Mouse (Mus musculus) left cerebral cortex, adult 2 months (tissue): Measurements from ENCODE around the gene Ndufa10. TPM values are rescaled to one million over a fixed set of nuclear protein-coding genes. Genes with fewer than 3 reads are reported as not detected.
"Not testable (repeated sequence)": the region's sequence is repeated elsewhere in the genome, so short reads cannot be mapped to it uniquely, and the experiment has no call there.

ENCODE experiments used
- DNase-seq, 2 experiments: peaks; one replicate each; pipeline ENCODE4 v3.0.0; 2021 to 2022; ENCODE audit warnings: low spot score in 2 of 2, mixed read lengths in 1 of 2; ENCODE audit errors: extremely low spot score in 1 of 2
- H3K27ac ChIP-seq: fragments of 200-600 bp; 2 replicates; pipeline ENCODE4 v1.8.1; 2022
- H3K4me3 ChIP-seq: fragments of 200-600 bp; 2 replicates; pipeline ENCODE4 v1.8.1; 2022
- CTCF ChIP-seq: fragments of 200-600 bp; IDR thresholded peaks from 2 replicates; pipeline ENCODE4 v1.8.1; 2022; ENCODE audit warnings: antibody characterized with exemption, mild to moderate bottlenecking, moderate library complexity
- intact Hi-C: fragments of 180-260 bp; cut with DNase I; formaldehyde crosslinking; loops from one replicate; pipeline ENCODE4 v1.15.1; 2025
- long read RNA-seq, 2 experiments: library from polyadenylated mRNA; stranded (forward); transcript quantifications; one replicate each; pipeline ENCODE4 v2.0.0; 2021; ENCODE audit warnings: borderline mapping rate in 2 of 2
- total RNA-seq, 2 experiments: library from RNA; stranded (reverse); gene quantifications; 2 replicates each; pipeline ENCODE4 v1.2.3; 2021

The Ndufa10 gene
- 100 to 1,000 TPM; 223 to 229 TPM for total RNA-seq
- long read RNA-seq, experiment 1, transcript Ndufa10-201 (10 exons, 2,020 nt) = major isoform, 116 of 147 reads
- long read RNA-seq, experiment 1, partial matches to known transcripts = 3 of 147 reads
- long read RNA-seq, experiment 1, other reads (novel, unspliced or antisense) = 25 of 147 reads
- long read RNA-seq, experiment 2, transcript Ndufa10-201 (10 exons, 2,020 nt) = major isoform, 88 of 117 reads
- long read RNA-seq, experiment 2, partial matches to known transcripts = 5 of 117 reads
- long read RNA-seq, experiment 2, other reads (novel, unspliced or antisense) = 22 of 117 reads

DNA sequence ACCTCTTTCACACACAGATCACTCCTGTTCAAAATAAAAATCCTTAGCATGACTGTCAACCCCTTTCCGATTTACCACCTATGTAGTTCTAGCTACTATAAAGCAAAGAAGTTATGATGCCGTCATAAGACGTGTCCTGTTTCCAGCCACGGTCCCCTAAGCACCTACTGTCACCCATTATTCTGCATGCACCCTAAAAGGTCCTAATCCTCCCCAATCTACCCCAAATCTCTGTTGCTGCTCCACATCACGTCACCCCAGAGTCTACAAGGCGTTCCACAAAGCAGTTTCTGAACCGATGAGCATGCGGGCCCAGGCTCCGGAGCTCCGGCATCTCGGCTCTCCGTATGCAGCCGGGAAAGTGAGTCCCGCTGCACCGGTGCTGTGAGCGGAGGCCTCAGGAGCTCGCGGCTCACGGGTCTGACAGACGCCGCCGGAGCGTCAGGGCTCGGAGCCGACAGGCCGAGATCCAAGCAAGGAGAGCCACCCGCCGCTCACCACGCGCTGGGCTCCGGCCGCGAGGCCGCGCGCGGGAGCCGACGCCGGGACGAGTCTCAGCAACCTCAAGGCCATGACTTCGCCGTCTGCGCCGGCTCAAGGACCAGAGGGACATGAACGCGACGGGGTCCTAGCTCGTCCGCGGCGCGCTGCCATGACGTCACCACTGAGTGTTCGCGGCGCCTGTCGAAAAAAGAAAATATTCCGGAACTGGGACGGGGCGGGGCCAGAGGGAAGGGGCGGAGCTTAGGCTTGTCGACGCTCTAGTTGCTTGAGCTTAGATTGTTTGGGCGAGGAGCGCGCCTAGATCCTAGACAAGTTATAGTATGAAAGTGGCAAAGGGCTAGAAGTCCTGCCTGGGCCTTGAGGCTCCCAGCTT lies at the start of gene Ndufa10:
TSS of gene Ndufa10 (minus strand) at position 696 of the 877 bp plus-strand sequence.
- DNase-seq = peak; percentile 90 to 93
- intact Hi-C loops = loop anchor here (2.0 kb wide), 1 partner anchor 137 kb away; no protein-coding TSS in a partner anchor
- peak within 1 kb of the TSS; percentile 95 for H3K27ac ChIP-seq
- H3K4me3 ChIP-seq = peak within 1 kb of the TSS; percentile 99
- no peak for TF ChIP-seq CTCF

DNA sequence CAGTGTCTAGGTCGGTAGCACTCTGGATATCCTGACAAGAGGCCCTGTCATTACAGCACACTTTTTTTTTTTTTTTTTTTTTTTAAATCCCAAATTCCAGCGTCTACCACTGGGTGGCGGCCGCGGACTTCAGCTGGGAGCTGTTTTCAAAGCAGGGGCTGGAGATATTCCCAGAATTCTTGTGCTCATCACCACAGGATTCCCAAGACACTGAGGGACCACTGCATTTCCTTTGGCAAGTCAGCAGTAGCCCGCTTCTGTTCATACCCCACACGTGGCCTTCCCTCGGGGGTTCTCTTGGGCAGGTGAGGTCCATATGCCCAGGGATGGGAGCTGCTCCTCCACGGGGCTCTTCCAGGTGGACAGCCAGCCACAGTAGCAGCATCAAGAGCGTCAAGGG lies 47.7 kb upstream of the Ndufa10 start:
- DNase-seq = peak; percentile 34 to 53
- intact Hi-C loops = loop anchor here (1.0 to 5.0 kb wide), 4 partner anchors 89 to 376 kb away; partner anchors contain the start of gene Otos
- TF ChIP-seq CTCF = peak; percentile 73
- Histone ChIP-seq H3K27ac (no peak overlapping the region), H3K4me3 (no peak overlapping the region)

DNA sequence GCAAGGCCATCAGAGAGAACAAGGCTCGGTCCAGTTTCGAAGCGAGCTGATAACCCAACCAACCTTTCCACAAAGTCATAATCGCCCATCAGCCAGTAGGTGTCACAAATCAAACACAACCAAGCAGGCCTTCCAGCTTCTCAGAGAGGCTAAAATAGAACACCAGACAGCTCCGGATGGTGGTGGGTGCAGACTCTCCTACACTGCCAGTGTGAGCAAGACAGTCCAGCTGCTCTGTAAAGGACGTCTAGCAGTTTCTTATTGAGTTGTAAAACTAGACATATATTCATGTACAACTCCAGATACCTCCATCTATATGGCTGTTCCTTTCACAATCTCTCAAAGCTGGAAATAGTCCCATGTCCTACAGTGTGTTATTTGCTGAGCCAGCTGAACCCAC lies 45.4 kb upstream of the Ndufa10 start:
- Histone ChIP-seq H3K4me3 (no peak overlapping the region), H3K27ac (no peak overlapping the region)
- intact Hi-C loops = no loop called here
- peak; percentile 22 to 37 for DNase-seq
- TF ChIP-seq CTCF = no peak

DNA sequence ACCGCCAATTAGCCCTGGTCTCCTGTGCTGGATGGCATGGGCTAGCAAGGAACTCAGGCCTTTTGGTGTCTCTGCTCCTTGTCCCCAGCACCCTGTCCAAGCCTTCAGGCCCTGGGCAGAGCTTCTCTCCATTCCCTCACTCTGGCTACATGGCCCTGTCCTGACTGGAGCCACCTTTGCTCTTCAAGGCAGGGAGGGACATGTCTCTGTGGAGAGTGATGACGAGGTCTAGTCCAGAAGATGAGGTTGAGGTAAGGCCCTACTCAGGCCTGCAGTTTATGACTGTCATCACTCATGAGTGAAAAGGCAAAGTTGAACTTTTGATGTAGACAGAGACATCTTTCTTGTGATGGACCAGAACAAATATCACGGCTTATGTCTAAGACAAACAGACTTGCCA lies 44.9 kb upstream of the Ndufa10 start, which contains the start of gene Olfr1414:
TSS of gene Olfr1414 (minus strand) at position 101 of the 400 bp plus-strand sequence.
- intact Hi-C loops = no loop called here
- TF ChIP-seq CTCF = no peak
- DNase-seq = no peak
- Histone ChIP-seq H3K27ac (no peak within 1 kb of the TSS), H3K4me3 (no peak within 1 kb of the TSS)

DNA sequence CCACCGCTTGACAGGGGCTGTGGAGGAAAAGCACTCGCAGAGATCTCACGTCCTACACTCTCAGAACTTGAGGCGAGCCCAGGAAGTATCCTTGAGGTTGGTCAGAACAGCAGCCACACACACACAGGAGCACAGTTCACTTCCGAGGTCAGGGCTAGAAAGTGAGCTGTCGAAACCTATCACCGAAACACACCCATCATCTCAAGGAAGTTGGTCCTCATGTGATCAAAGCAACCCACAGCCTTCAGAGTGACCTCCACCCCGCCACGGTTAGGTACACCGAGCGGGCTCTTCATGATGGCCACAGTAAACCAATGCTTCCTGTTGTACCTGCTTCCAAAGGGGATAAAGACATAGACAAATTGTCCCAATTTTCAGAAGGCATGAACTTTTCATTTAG lies 41.7 kb upstream of the Ndufa10 start:
- DNase-seq = no peak
- Histone ChIP-seq H3K4me3 (no peak overlapping the region), H3K27ac (no peak overlapping the region)
- TF ChIP-seq CTCF = no peak
- intact Hi-C loops = no loop called here

DNA sequence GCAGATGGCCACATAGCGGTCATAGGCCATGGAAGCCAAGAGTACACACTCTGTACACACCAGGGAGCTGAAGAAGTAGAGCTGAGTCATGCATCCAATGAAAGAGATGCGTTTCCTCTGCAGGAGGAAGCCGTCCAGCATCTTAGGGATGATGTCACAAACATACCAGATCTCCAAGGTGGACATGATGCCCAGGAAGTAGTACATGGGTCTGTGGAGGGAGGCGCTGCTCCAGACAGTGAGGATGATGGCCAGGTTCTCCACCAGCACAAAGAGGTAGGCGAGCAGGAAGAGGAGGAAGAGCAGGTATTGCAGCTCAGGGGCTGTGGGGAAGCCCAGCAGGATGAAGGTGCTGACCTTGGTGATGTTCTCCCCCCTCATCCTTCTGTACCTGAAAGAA lies 38.0 kb upstream of the Ndufa10 start:
- H3K4me3 ChIP-seq, H3K27ac ChIP-seq, DNase-seq, intact Hi-C loops: not testable (repeated sequence)

DNA sequence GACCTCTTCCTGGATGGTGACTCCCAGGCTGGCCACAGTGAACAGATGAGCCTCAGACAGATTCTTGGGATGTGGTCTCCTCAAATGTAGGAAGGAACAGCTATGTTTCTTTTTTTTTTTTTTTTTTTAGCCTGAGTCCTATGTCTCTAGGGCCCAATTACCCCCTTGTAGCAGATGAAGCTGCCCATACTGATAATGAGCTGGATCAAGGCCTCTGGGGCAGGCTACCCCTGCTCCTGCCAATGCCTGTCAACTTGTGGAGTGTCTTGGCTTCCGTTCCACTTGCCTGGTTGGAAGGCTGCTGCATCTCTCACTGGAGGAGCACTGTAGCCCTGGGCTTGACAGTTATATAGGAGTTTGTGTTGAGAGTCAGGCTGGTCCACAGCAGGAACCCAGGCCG lies 22.3 kb upstream of the Ndufa10 start, which contains the start of gene Olfr1415:
TSS of gene Olfr1415 (minus strand) at position 101 of the 400 bp plus-strand sequence.
- DNase-seq = no peak
- no peak within 1 kb of the TSS for H3K4me3 ChIP-seq
- intact Hi-C loops = no loop called here
- H3K27ac ChIP-seq = no peak within 1 kb of the TSS
- no peak for TF ChIP-seq CTCF

DNA sequence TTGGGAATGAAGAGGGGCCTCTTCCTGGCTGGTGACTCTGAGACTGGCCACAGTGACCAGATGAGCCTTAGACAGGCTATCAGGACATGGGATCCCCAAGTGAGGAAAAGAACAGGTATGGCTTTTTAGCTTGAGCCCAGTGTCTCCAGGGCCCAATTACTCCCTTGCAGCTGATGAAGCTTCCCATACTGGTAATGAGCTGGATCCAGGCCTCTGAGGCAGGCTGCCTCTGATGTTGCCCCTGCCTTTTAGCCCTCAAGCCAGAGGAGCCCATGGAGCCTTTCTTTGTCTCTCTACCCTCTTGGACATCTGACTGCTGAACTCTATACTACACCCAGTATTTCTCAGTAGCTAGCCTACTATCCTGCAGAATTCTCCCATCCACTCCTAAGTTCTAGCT lies 11.4 kb upstream of the Ndufa10 start, which contains the start of gene Olfr1416:
TSS of gene Olfr1416 (minus strand) at position 101 of the 400 bp plus-strand sequence.
- no peak for TF ChIP-seq CTCF
- H3K4me3 ChIP-seq = no peak within 1 kb of the TSS
- intact Hi-C loops = no loop called here
- no peak within 1 kb of the TSS for H3K27ac ChIP-seq
- DNase-seq = no peak

DNA sequence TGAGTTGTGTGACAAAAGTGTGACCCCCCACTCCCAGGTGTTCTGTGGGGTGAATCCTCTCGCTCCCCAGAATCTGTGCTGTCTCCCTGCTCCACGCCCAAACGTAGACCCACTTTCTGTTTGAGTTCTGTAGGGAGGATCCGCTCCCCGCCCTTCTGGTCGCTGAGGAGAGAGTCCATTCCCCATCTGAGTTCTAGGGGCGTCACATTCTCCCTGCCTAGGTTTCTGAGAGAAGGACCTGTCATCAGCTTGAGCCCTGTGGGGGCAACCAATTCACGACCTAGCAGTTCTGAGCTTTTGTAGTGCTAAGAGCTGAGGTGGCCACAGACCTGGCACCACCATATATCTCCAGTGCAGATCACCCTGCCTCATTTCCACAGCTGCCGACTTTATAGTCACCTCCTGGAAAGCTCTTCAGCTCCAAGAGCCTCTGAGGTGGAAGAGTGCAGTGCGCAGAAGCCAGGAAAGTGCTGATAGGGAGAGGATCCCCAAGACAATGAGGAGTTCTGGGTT lies 462 bp upstream of the Ndufa10 start:
- Histone ChIP-seq H3K4me3 (peak overlapping the region; percentile 99), H3K27ac (peak overlapping the region; percentile 87)
- intact Hi-C loops = no loop called here
- no peak for TF ChIP-seq CTCF
- no peak for DNase-seq

DNA sequence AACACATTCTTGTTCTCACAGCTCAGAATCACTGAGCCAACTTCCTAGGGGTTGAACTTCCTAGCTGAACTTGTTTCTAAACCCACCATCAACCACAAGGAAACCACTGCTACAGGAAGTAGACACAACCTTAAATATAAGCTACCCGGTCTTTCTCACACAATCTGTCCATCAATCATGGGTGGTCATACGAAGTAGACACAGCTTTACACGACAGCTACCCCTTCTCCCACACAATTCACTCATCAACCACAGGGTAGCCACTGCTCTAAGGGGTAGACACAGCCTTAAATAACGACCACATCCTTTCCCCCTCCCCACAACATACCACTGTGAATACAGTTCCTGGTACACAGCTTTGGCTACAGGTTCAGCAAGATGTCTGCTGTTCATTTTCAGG lies 4.8 kb downstream of the Ndufa10 start:
- no peak for TF ChIP-seq CTCF
- Histone ChIP-seq H3K4me3 (no peak overlapping the region), H3K27ac (no peak overlapping the region)
- intact Hi-C loops = no loop called here
- DNase-seq = no peak

DNA sequence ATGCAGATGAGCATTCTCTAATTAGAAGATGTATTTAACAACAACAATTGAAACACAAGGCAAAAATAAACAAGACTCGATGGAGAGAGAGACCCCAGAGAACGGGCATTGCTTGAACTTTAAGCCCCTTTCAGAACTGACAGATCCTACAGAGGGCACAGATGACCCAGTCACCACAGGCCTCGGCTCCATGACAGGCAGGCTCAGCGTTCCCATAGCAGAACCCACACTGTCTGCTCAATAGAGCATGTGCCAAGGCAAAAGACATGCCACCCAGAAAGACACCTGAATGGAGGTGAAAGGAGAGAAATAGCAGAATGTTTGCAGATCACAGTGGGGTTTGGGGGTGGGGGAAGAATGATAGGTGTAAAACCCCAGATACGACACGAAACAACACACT lies 15.2 kb downstream of the Ndufa10 start:
- DNase-seq = no peak
- TF ChIP-seq CTCF = no peak
- no peak overlapping the region for H3K4me3 ChIP-seq
- intact Hi-C loops = no loop called here
- H3K27ac ChIP-seq = no peak overlapping the region

DNA sequence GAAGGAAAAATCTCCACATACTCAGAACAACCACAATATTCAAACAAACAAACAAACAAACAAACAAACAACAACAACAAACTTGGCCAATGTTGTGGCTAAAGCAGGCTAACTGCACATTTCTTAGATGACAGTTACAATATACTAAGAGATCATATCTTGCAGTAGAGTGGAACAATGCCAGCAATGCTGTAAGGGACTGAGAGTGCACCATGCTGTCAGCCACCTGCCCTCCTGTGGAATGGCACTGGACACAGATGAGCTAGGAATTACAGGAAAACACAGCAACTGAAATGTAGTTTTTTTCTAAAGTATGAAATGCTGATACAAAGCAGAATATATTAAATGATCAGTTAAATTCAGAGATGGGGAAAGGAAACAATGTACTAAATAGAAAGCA lies 15.9 kb downstream of the Ndufa10 start:
- intact Hi-C loops = no loop called here
- Histone ChIP-seq H3K4me3 (no peak overlapping the region), H3K27ac (no peak overlapping the region)
- TF ChIP-seq CTCF = no peak
- DNase-seq = no peak
